Mouse (Mus musculus) embryonic facial prominence, embryonic 10.5 days (tissue): ENCODE data around the gene Gm12117. TPM values are rescaled to one million over a fixed set of nuclear protein-coding genes. Genes with fewer than 3 reads are reported as not detected.

Source experiments
- DNase-seq: peaks from one replicate; pipeline ENCODE4 v3.0.0-alpha.2; 2017; ENCODE audit warnings: low spot score
- H3K27ac ChIP-seq: fragments of 300-500 bp; sonication (generic); replicated peaks from 2 replicates; pipeline ENCODE4 v1.5.1; 2016; ENCODE audit warnings: mild to moderate bottlenecking
- H3K27me3 ChIP-seq: fragments of 300-500 bp; sonication (generic); replicated peaks from 2 replicates; pipeline ENCODE4 v1.6.1; 2016; ENCODE audit warnings: low read depth, mild to moderate bottlenecking; ENCODE audit not compliant: poor library complexity, severe bottlenecking
- H3K36me3 ChIP-seq: fragments of 300-500 bp; sonication (generic); replicated peaks from 2 replicates; pipeline ENCODE4 v1.6.1; 2016; ENCODE audit warnings: mild to moderate bottlenecking, moderate library complexity
- H3K4me1 ChIP-seq: fragments of 300-500 bp; sonication (generic); 2 replicates; pipeline ENCODE4 v1.6.1; 2016
- H3K4me3 ChIP-seq: fragments of 300-500 bp; sonication (generic); 2 replicates; pipeline ENCODE4 v1.5.1; 2016; ENCODE audit warnings: mild to moderate bottlenecking, moderate library complexity
- H3K9me3 ChIP-seq: fragments of 300-500 bp; sonication (generic); 2 replicates; pipeline ENCODE4 v1.6.1; 2016; ENCODE audit warnings: mild to moderate bottlenecking
- WGBS: fragments of 180-500 bp; shearing (Covaris S2); methylation state at CpG from one replicate; pipeline ENCODE4 v1.1.7; 2016; 5-methylcytosine and 5-hydroxymethylcytosine counted together
- polyA plus RNA-seq: library from polyadenylated mRNA; unstranded; fragments of >200 nt; fragmentation: Nextera tagmentation; extraction: Ambion mirVana; gene quantifications from 2 replicates; pipeline ENCODE4 v1.2.1, GENCODE M21; 2016

The Gm12117 gene
- polyA plus RNA-seq, result 0.39 TPM in 1 of 2 replicates, not detected in the other

GRCm38 (mm10) chr11:33276637-33277036 lies at the start of gene Gm12117:
TSS of gene Gm12117 (minus strand) at chr11:33276737.
- peaks cover 7% of the 10 kb centered on the region for H3K36me3 ChIP-seq
- 93% methylated on average over 3 of the region's 3 CpGs for WGBS
- DNase-seq, result no peak
- peaks cover 6% of the 10 kb centered on the region for H3K4me1 ChIP-seq
- no peak within 1 kb of the TSS for H3K4me3 ChIP-seq
- H3K27ac ChIP-seq, result no peak within 1 kb of the TSS
- no peaks in the 10 kb centered on the region for H3K9me3 ChIP-seq
- H3K27me3 ChIP-seq, result no peaks in the 10 kb centered on the region

GRCm38 (mm10) chr11:33319006-33319611 lies 42.6 kb upstream of the Gm12117 start:
- Histone ChIP-seq H3K9me3 (no peaks in the 10 kb centered on the region), H3K4me1 (no peaks in the 10 kb centered on the region), H3K4me3 (no peak overlapping the region), H3K27ac (no peak overlapping the region), H3K27me3 (no peaks in the 10 kb centered on the region), H3K36me3 (0 out of 2 replicates have a peak, but pooled peaks cover 2% of the 10 kb centered on the region)
- 87% methylated on average over 7 of the region's 7 CpGs for WGBS
- no peak for DNase-seq

- Histone ChIP-seq H3K4me1 (peaks cover 8% of the 10 kb centered on the region), H3K36me3 (no peaks in the 10 kb centered on the region), H3K27me3 (no peaks in the 10 kb centered on the region), H3K9me3 (no peaks in the 10 kb centered on the region), H3K27ac (no peak overlapping the region), H3K4me3 (no peak overlapping the region)
- WGBS, result 60% methylated on average over 4 of the region's 4 CpGs
- DNase-seq, result peak; percentile 40
Observed at GRCm38 (mm10) chr11:33309566-33309965, 33.0 kb upstream of the Gm12117 start.

DNA sequence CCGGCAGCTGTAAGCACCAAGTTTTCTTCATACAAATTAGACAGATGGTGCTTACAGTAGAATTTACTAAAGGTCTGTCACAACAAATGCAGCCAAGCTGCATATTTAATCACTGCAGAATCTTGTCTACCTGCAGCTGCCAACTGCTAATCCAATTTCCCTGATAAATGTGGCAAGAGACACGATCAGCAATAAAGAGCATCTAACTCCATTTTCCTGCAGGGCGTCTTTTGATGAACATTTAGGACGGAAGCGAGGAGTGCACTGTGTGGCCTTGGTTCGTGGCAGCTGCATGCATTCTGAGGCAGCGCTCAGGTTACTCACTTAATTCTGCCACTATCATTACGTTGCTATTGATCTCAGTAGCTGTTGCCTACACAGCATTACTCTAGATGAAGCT lies 24.3 kb upstream of the Gm12117 start:
- H3K27me3 ChIP-seq, result no peaks in the 10 kb centered on the region
- DNase-seq, result no peak
- no peaks in the 10 kb centered on the region for H3K36me3 ChIP-seq
- 53% methylated on average over 8 of the region's 8 CpGs for WGBS
- H3K27ac ChIP-seq, result no peak overlapping the region
- H3K4me1 ChIP-seq, result no peaks in the 10 kb centered on the region; the same call in 1 of the 2 replicates
- no peaks in the 10 kb centered on the region for H3K9me3 ChIP-seq
- H3K4me3 ChIP-seq, result no peak overlapping the region

- Histone ChIP-seq H3K36me3 (no peaks in the 10 kb centered on the region), H3K27me3 (no peaks in the 10 kb centered on the region), H3K4me1 (no peaks in the 10 kb centered on the region; the same call in 1 of the 2 replicates), H3K27ac (no peak overlapping the region), H3K9me3 (no peaks in the 10 kb centered on the region), H3K4me3 (no peak overlapping the region)
- 81% methylated on average over 11 of the region's 11 CpGs for WGBS
- DNase-seq, result no peak
Observed at GRCm38 (mm10) chr11:33299371-33299770, 22.8 kb upstream of the Gm12117 start.

DNA sequence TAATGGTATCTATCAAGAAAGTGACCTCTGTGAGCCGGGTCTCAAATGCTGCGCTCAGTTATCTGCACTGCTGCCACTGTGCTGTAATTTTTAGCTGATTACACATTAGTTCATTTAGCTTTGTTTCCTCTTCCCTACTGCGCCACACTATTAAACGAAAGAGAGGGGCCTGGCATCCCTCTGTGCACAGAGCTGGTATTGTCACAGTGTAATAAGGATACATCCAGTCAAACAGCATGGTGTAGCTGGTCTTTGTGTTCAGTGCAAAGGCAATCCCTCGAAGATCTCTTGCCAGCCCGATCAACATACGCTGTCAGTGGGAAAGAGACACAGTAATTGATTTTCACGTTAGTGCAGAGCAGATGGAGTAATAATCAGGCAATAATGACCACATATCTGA lies 20.6 kb upstream of the Gm12117 start:
- Histone ChIP-seq H3K9me3 (no peaks in the 10 kb centered on the region), H3K27me3 (no peaks in the 10 kb centered on the region), H3K36me3 (no peaks in the 10 kb centered on the region), H3K27ac (no peak overlapping the region), H3K4me1 (peaks cover 11% of the 10 kb centered on the region), H3K4me3 (no peak overlapping the region)
- 67% methylated on average over 8 of the region's 8 CpGs for WGBS
- DNase-seq, result no peak

DNA sequence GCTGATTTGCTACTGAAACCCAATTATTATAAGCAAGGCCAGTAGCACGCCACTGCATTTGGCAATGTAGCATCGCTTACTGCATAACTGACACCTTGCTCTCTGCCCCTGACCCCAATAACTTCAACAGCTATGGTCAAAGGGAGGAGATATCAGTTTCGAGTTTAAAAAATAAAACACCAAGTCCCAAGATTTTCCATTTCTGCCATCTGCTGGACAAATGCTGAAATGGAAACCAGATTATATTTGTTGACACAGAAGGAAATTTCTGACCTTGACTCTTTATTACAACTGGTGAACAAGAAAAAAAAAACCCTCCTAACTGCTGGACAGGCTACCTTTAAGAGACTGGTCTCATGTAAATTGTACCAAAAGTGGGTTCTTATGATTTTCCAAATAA lies 18.9 kb upstream of the Gm12117 start:
- peaks cover 12% of the 10 kb centered on the region for H3K4me1 ChIP-seq
- WGBS, result 50% methylated on average over 3 of the region's 3 CpGs

GRCm38 (mm10) chr11:33294063-33294462 lies 17.5 kb upstream of the Gm12117 start:
- no peaks in the 10 kb centered on the region for H3K27me3 ChIP-seq
- H3K4me1 ChIP-seq, result peaks cover 12% of the 10 kb centered on the region
- no peak for DNase-seq
- no peaks in the 10 kb centered on the region for H3K9me3 ChIP-seq
- WGBS, result 71% methylated on average over 6 of the region's 6 CpGs
- no peak overlapping the region for H3K4me3 ChIP-seq
- H3K36me3 ChIP-seq, result no peaks in the 10 kb centered on the region
- H3K27ac ChIP-seq, result no peak overlapping the region

More for the DNA sequence above, 18.9 kb upstream of the Gm12117 start:
- H3K36me3 ChIP-seq, result no peaks in the 10 kb centered on the region
- no peaks in the 10 kb centered on the region for H3K9me3 ChIP-seq
- no peak overlapping the region for H3K4me3 ChIP-seq
- no peaks in the 10 kb centered on the region for H3K27me3 ChIP-seq
- no peak overlapping the region for H3K27ac ChIP-seq
- no peak for DNase-seq

GRCm38 (mm10) chr11:33278571-33278970 lies 2.0 kb upstream of the Gm12117 start:
- no peak overlapping the region for H3K4me3 ChIP-seq
- peaks cover 7% of the 10 kb centered on the region for H3K36me3 ChIP-seq
- no peaks in the 10 kb centered on the region for H3K27me3 ChIP-seq
- H3K27ac ChIP-seq, result no peak overlapping the region
- no peak for DNase-seq
- WGBS, result 91% methylated on average over 2 of the region's 2 CpGs
- H3K4me1 ChIP-seq, result peaks cover 6% of the 10 kb centered on the region
- H3K9me3 ChIP-seq, result no peaks in the 10 kb centered on the region

DNA sequence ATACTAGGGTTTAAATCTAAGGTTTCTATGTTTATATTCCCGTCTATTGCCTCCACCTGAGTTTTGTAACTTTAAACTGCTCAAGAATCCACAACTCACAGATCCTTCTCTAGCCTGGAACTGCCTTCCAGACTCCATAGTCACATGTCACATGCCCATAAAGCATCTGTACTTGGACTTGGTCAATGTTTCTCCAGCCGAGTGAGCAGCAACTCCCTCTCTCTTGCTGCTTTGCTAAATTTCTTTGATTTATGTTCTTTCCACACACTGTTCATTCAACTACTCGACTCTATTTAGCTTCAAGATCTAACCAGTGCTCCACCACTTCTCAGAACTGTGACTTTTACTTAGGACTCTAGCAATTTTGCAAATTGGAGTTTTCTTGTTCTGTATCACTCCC lies 1.7 kb downstream of the Gm12117 start:
- H3K36me3 ChIP-seq, result peaks cover 7% of the 10 kb centered on the region
- no peak for DNase-seq
- no peaks in the 10 kb centered on the region for H3K9me3 ChIP-seq
- no peaks in the 10 kb centered on the region for H3K27me3 ChIP-seq
- 79% methylated on average over 3 of the region's 3 CpGs for WGBS
- no peaks in the 10 kb centered on the region for H3K4me1 ChIP-seq
- no peak overlapping the region for H3K4me3 ChIP-seq
- H3K27ac ChIP-seq, result no peak overlapping the region

DNA sequence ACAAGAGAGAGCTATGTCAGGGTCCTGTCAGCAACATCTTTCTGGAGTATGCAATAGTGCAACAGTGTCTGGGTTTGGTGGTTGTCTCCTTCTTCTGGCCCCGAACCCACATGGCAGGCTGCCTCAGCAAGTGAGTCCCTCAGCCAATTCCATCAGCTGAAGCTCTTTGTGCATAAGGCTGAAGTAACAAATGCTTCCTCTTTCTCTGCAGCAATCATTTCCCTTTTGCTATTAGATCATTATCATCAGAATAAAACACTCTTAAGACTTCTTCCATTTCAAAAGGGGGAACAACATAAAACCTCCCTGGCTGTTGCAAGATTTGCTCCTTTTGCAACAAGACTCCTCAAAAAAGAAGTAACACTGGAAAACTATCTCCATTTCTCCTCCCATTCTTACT lies 2.2 kb downstream of the Gm12117 start:
- Histone ChIP-seq H3K9me3 (no peaks in the 10 kb centered on the region), H3K36me3 (peaks cover 7% of the 10 kb centered on the region), H3K27ac (no peak overlapping the region), H3K4me1 (no peaks in the 10 kb centered on the region), H3K27me3 (no peaks in the 10 kb centered on the region), H3K4me3 (no peak overlapping the region)
- DNase-seq, result no peak
- WGBS, result 86% methylated on average over 1 of the region's 1 CpGs

DNA sequence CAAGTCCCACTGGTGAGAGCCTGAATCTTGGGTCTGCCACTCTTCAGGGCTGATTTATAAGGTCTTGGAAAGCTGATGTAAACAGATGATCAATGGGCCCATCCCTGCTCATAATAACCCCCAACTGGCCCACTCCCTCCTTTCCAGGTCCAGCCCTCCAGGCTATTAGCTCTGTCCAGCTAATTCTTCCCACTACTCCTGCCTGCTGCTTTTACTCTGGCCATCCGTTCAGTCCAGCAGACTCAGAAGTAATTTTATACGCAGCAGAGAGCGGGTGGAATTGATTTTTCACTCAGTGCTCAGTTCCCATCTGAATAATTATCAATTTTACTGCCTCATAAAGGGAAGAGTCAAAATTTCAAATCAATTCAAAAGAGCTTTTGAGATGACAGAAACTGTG lies 36.2 kb downstream of the Gm12117 start:
- DNase-seq, result no peak
- 70% methylated on average over 3 of the region's 3 CpGs for WGBS
- Histone ChIP-seq H3K9me3 (no peaks in the 10 kb centered on the region), H3K4me1 (no peaks in the 10 kb centered on the region), H3K27me3 (no peaks in the 10 kb centered on the region), H3K27ac (no peak overlapping the region), H3K36me3 (no peaks in the 10 kb centered on the region), H3K4me3 (no peak overlapping the region)

- no peak for DNase-seq
Observed at GRCm38 (mm10) chr11:33234134-33234533, 42.4 kb downstream of the Gm12117 start.

More at GRCm38 (mm10) chr11:33234134-33234533, 42.4 kb downstream of the Gm12117 start:
- Histone ChIP-seq H3K36me3 (no peaks in the 10 kb centered on the region), H3K4me3 (no peak overlapping the region), H3K27me3 (no peaks in the 10 kb centered on the region), H3K4me1 (0 out of 2 replicates have a peak, but pooled peaks cover 3% of the 10 kb centered on the region), H3K9me3 (no peaks in the 10 kb centered on the region), H3K27ac (no peak overlapping the region)
- 66% methylated on average over 3 of the region's 3 CpGs for WGBS
